Mouse (Mus musculus) limb, embryonic 13.5 days (tissue): ENCODE measurements around the gene 1700024G13Rik. TPM values are rescaled to one million over a fixed set of nuclear protein-coding genes. Genes with fewer than 3 reads are reported as not detected.
A peak's percentile ranks its signal among the peaks of the same experiment; 100 is the strongest.
"Not testable (repeated sequence)": the region's sequence is repeated elsewhere in the genome, so short reads cannot be mapped to it uniquely, and the experiment has no call there.

Source experiments
- ATAC-seq: fragments of 200-750 bp; cut with Nextera tagmentation; 2 replicates; pipeline ENCODE4 v1.8.0; 2017; ENCODE audit warnings: low read depth, moderate number of reproducible peaks, moderate TSS enrichment; ENCODE audit not compliant: low FRiP score
- H3K27ac ChIP-seq: fragments of 300-500 bp; sonication (generic); 2 replicates; pipeline ENCODE4 v1.5.1; 2015; ENCODE audit warnings: inconsistent platforms, mild to moderate bottlenecking, moderate library complexity
- H3K27me3 ChIP-seq: fragments of 300-500 bp; sonication (generic); 2 replicates; pipeline ENCODE4 v1.6.1; 2015; ENCODE audit warnings: mild to moderate bottlenecking, inconsistent platforms
- H3K36me3 ChIP-seq: fragments of 300-500 bp; sonication (generic); 2 replicates; pipeline ENCODE4 v1.6.1; 2015; ENCODE audit warnings: inconsistent platforms, mild to moderate bottlenecking, moderate library complexity
- H3K4me1 ChIP-seq: fragments of 300-500 bp; sonication (generic); 2 replicates; pipeline ENCODE4 v1.6.1; 2015; ENCODE audit warnings: inconsistent platforms
- H3K4me2 ChIP-seq: fragments of 300-500 bp; sonication (generic); replicated peaks from 2 replicates; pipeline ENCODE4 v1.6.1; 2015; ENCODE audit warnings: inconsistent platforms, mild to moderate bottlenecking, moderate library complexity
- H3K4me3 ChIP-seq: fragments of 300-500 bp; sonication (generic); 2 replicates; pipeline ENCODE4 v1.5.1; 2015; ENCODE audit warnings: moderate library complexity, mild to moderate bottlenecking, inconsistent platforms
- H3K9ac ChIP-seq: fragments of 300-500 bp; sonication (generic); 2 replicates; pipeline ENCODE4 v1.6.1; 2015; ENCODE audit warnings: mild to moderate bottlenecking, inconsistent platforms
- H3K9me3 ChIP-seq: fragments of 300-500 bp; sonication (generic); 2 replicates; pipeline ENCODE4 v1.6.1; 2016; ENCODE audit warnings: inconsistent platforms
- WGBS: fragments of 180-500 bp; shearing (Covaris S2); methylation state at CpG from one replicate; pipeline ENCODE4 v1.1.7; 2015; 5-methylcytosine and 5-hydroxymethylcytosine counted together
- polyA plus RNA-seq: library from polyadenylated mRNA; unstranded; fragments of >200 nt; fragmentation: Nextera tagmentation; extraction: Ambion mirVana; gene quantifications from 2 replicates; pipeline ENCODE4 v1.2.1, GENCODE M21; 2015

1700024G13Rik gene
- polyA plus RNA-seq: not detected in 2 replicates

DNA sequence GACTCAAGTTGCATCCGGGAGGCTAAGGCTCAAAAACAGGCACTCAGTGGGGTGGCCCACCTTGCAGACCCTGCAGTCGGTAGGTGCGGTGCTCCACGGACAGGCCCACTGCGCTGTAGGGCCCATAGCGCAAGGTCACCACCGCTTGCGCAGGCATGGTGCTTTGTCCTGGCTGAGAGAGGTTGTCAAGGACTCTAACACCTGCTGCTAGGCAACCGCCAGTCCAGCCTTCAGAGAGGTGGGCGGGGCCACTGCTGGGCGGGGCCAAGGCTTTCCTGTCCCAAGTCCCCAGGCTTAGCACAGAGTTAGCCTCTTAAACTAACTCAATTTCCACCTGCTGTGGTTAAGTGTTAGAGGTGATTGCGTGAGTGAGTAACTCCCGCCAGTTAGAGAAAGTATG lies at the start of gene 1700024G13Rik:
1700024G13Rik (minus strand) TSS at position 196 of the 400 bp plus-strand sequence.
- Histone ChIP-seq H3K4me2 (peak within 1 kb of the TSS; percentile 37), H3K4me1 (peaks cover 6% of the 10 kb centered on the region), H3K36me3 (no peaks in the 10 kb centered on the region), H3K9me3 (no peaks in the 10 kb centered on the region), H3K4me3 (no peak within 1 kb of the TSS), H3K9ac (no peak within 1 kb of the TSS), H3K27me3 (peaks cover 13% of the 10 kb centered on the region; the same call in 1 of the 2 replicates), H3K27ac (no peak within 1 kb of the TSS)
- ATAC-seq: peak; percentile 77; the same call in 1 of the 2 replicates
- WGBS: 2% methylated on average over 13 of the region's 13 CpGs

DNA sequence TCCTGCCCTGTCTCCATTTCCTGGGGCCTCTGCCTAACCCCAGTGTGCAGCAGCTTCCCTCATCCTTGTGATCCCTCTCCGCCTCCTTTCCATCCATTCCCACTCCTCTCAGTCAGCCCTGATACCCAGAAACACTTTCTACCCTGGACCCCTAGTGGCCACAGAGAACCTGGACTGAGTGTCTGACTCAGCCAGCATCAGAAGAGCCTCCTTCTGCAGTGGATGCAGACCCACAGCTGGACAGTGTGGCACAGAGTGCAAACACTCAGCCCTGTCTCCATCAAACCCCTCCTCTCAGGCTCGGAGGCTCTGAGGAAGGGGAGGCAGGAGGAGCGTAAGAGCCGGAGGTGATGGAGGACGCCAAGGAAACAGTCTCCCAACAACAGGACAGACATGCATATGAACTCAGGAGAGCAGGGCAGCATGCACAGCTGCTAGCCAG lies 49.2 kb upstream of the 1700024G13Rik start:
- Histone ChIP-seq H3K4me1 (peaks cover 9% of the 10 kb centered on the region; the same call in 1 of the 2 replicates), H3K4me2 (no peak overlapping the region), H3K27me3 (no peaks in the 10 kb centered on the region), H3K27ac (no peak overlapping the region), H3K4me3 (no peak overlapping the region), H3K9ac (no peak overlapping the region), H3K36me3 (no peaks in the 10 kb centered on the region), H3K9me3 (no peaks in the 10 kb centered on the region)
- ATAC-seq: no peak
- 16% methylated on average over 5 of the region's 5 CpGs for WGBS

DNA sequence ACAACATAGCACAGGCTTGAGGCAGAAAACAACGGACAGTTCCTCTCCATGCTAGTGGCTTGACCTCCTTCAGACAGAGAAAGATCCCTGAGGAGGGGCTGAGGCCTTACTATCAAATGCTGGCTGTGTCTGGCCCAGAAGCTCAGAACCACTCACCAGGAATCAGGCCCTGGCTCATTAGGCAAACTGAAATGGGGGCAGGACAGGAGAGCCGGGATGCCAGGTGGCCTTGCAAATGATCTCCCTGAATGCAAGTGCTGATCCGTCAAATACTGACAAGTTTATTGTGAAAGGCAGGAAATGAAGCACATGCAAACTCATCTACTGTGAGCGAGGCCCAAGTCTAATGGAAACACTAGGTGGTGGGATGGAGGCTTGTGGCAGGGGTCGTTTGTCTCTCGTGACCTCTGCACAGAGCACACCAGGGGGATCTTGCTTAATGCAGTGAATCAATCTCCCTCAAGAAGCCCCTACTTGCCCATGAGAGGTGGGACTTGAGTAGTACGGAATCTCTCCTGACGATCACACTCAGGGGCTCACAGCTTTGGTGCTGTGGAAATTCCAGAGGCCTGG lies 40.9 kb upstream of the 1700024G13Rik start:
- no peaks in the 10 kb centered on the region for H3K9me3 ChIP-seq
- H3K4me1 ChIP-seq: no peaks in the 10 kb centered on the region
- no peak overlapping the region for H3K4me2 ChIP-seq
- no peak overlapping the region for H3K4me3 ChIP-seq
- H3K36me3 ChIP-seq: no peaks in the 10 kb centered on the region
- peaks cover 4% of the 10 kb centered on the region; the same call in 1 of the 2 replicates for H3K27me3 ChIP-seq
- no peak for ATAC-seq
- H3K9ac ChIP-seq: no peak overlapping the region
- WGBS: 18% methylated on average over 8 of the region's 8 CpGs
- no peak overlapping the region for H3K27ac ChIP-seq

DNA sequence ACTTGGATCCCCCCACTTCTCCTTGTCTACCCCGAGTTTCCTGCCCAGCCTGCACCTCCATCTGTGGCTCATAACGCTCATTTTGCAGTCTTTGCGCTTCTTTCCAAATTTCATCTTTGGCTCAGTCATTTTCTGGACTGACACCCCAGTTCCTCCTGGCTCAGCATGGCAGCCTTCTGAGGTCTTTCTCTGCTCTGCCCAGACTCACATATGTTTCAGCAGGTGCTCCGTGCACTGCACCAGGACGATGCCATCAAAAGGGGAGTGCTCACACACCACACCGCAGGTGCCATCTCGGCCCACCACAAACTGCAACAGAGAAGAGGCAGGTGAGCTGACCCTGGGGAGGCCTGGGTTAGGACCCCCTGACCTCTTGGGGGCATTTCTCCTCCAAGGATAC lies 35.8 kb upstream of the 1700024G13Rik start:
- no peak for ATAC-seq
- Histone ChIP-seq H3K36me3 (no peaks in the 10 kb centered on the region), H3K9ac (no peak overlapping the region), H3K4me3 (no peak overlapping the region), H3K4me2 (no peak overlapping the region), H3K4me1 (no peaks in the 10 kb centered on the region), H3K27me3 (peaks cover 5% of the 10 kb centered on the region), H3K27ac (no peak overlapping the region), H3K9me3 (no peaks in the 10 kb centered on the region)
- 90% methylated on average over 7 of the region's 7 CpGs for WGBS

DNA sequence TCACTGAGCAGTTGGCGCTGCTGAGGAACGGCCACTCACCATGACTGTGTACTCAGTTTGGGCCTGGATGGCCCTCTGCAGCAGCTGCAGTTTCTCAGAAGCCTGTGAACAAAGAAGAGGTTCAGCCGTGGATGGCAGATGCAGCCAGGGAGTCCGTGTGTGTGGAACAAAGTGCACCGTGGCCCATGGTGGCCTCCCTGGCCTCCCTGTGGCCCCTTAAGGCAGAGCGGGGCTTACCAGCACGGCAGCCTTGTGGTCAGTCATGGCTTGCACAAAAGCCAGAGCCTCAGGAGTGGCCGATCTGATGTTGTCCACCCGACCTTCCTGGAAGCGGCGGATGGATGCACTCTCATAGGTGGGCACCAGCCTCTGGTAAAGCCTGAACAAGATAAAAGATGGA lies 30.6 kb upstream of the 1700024G13Rik start:
- no peak overlapping the region for H3K4me3 ChIP-seq
- H3K27me3 ChIP-seq: no peaks in the 10 kb centered on the region; the same call in 1 of the 2 replicates
- H3K9me3 ChIP-seq: peaks cover 4% of the 10 kb centered on the region; the same call in 1 of the 2 replicates
- no peaks in the 10 kb centered on the region for H3K4me1 ChIP-seq
- ATAC-seq: no peak
- 88% methylated on average over 11 of the region's 11 CpGs for WGBS
- H3K27ac ChIP-seq: no peak overlapping the region
- H3K4me2 ChIP-seq: no peak overlapping the region
- H3K9ac ChIP-seq: no peak overlapping the region
- no peaks in the 10 kb centered on the region for H3K36me3 ChIP-seq

DNA sequence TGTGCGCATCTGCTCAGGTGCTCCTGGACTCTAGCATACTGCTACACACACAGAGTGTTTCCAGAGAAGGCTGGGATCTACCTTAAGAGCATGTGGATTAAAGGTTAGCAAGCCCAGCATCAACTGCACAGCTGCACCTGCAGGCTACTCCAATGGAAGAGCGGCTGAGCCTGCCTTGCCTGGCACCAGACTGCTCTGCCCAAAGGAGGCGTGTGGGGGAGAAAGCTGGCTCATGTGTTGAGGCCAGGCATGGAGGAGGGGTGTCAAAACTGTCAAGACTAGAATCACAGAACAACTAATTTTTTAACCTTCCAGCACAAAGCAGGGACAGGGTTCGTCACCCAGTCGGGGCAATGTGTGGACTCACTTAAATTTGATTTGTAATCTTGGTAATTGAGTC lies 23.9 kb upstream of the 1700024G13Rik start:
- no peaks in the 10 kb centered on the region for H3K36me3 ChIP-seq
- no peak for ATAC-seq

DNA sequence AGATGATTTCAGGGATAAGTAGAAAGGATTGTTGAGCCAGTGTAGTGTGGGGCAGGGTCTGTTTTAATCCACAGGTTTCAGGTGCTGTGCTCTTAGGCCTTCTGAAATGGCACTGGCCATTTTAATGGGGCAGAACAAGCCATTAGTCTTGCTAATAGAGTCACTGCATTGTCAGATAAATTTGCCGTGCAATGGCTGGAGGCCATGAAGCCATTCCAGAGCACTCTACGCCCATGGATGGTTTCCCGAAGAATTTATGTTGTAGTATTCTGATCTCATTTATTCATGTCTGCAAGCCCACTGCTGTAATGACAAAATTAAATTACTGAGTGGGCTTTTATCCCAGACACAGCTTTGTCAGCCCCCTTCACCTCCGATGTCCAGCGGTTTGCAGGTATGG lies 21.9 kb upstream of the 1700024G13Rik start:
- 65% methylated on average over 5 of the region's 5 CpGs for WGBS
- Histone ChIP-seq H3K4me1 (no peaks in the 10 kb centered on the region), H3K9me3 (no peaks in the 10 kb centered on the region), H3K36me3 (no peaks in the 10 kb centered on the region), H3K4me3 (no peak overlapping the region), H3K27me3 (no peaks in the 10 kb centered on the region), H3K27ac (no peak overlapping the region), H3K4me2 (no peak overlapping the region), H3K9ac (no peak overlapping the region)
- no peak for ATAC-seq

More for the DNA sequence above, 23.9 kb upstream of the 1700024G13Rik start:
- no peaks in the 10 kb centered on the region for H3K4me1 ChIP-seq
- 71% methylated on average over 5 of the region's 5 CpGs for WGBS
- H3K27ac ChIP-seq: no peak overlapping the region
- no peak overlapping the region for H3K9ac ChIP-seq
- H3K4me2 ChIP-seq: no peak overlapping the region
- H3K9me3 ChIP-seq: peaks cover 4% of the 10 kb centered on the region; the same call in 1 of the 2 replicates
- no peak overlapping the region for H3K4me3 ChIP-seq
- no peaks in the 10 kb centered on the region for H3K27me3 ChIP-seq

DNA sequence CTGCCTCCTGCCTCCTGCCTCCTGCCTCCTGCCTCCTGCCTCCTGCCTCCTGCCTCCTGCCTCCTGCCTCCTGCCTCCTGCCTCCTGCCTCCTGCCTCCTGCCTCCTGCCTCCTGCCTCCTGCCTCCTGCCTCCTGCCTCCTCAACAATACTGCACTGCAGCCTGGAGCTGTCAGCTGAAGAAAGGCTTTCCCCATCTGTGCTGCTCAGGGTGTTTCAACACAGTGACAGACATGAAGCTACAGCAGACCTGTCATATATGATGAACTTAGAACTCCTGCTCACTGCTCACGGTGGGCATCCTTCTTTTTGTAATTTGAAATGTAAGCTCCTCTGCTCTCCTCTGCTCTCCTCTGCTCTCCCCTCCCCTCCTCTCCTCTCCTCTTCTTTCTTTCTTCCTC lies 17.2 kb upstream of the 1700024G13Rik start:
- not testable (repeated sequence) for H3K9ac ChIP-seq, H3K36me3 ChIP-seq, H3K4me1 ChIP-seq, H3K27ac ChIP-seq, H3K4me3 ChIP-seq, H3K27me3 ChIP-seq, ATAC-seq, H3K4me2 ChIP-seq, H3K9me3 ChIP-seq
- 50% methylated on average over 1 of the region's 1 CpGs for WGBS

DNA sequence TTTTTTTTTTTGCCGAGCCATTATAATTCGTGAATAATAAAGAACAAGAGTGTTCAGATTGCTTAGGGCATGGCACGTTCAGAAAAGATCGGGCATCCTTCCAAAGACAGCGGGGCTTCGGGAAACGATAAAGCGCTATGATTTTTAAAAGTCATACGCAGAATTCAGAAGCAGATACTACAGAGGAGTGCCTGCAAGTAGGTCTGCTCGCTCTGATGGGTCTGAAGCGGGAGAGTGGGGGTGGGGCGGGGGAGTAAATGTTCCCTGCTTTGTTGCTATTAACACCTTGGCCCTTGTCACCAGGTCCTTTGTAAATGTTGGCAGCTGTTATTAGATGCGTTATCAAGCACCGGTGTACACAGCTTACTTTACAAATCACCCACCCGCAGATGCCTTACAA lies 6.6 kb downstream of the 1700024G13Rik start:
- Histone ChIP-seq H3K4me2 (0 out of 2 replicates have a peak overlapping the region, but pooled peaks have one; percentile 9), H3K4me1 (peaks cover 13% of the 10 kb centered on the region), H3K36me3 (no peaks in the 10 kb centered on the region), H3K9ac (no peak overlapping the region), H3K27me3 (peaks cover 52% of the 10 kb centered on the region), H3K27ac (no peak overlapping the region), H3K9me3 (no peaks in the 10 kb centered on the region), H3K4me3 (no peak overlapping the region)
- ATAC-seq: no peak
- WGBS: 35% methylated on average over 15 of the region's 15 CpGs

DNA sequence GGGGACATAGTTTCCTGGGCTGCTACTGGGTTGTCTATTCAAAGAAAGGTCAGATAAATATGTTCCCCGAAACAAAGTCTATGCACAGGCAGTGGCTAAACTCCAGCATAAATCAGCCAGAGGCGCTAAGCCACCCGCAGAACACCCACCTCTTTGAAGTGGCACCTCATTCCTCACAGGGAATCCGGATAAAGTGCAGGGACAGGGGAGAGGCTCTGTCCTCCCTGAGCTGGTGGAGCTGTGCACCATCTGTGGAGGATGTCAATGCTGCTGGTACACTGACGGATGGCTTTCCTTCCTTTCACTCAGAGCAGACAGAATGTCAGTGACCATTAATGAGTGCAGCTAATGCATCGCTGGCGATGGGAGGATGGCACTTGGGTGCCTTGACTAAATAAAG lies 7.1 kb downstream of the 1700024G13Rik start:
- H3K27ac ChIP-seq: no peak overlapping the region
- peaks cover 52% of the 10 kb centered on the region for H3K27me3 ChIP-seq
- no peaks in the 10 kb centered on the region for H3K36me3 ChIP-seq
- 12% methylated on average over 7 of the region's 7 CpGs for WGBS
- H3K4me3 ChIP-seq: no peak overlapping the region
- no peaks in the 10 kb centered on the region for H3K9me3 ChIP-seq
- no peak overlapping the region for H3K9ac ChIP-seq
- H3K4me2 ChIP-seq: no peak overlapping the region
- no peak for ATAC-seq
- H3K4me1 ChIP-seq: peaks cover 17% of the 10 kb centered on the region

DNA sequence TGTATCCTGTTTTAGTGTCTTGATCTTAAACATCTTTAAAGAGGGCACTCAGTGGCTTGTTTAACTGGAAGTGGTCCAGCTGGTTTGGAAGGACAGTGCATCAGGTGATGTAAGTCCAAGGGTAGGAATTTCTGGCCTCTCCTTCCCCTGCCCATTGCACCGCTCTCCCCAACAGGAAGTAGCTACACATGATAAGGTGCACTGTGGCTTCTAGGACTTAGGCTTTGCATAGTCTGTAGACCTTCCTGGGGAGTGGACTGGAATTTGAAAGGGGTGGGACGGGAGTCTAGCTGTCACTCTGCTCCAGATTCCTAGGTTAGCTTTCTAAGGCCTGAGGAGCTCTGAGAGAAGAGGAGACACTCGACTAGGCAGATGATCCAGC lies 8.1 kb downstream of the 1700024G13Rik start:
- WGBS: 37% methylated on average over 3 of the region's 3 CpGs
- Histone ChIP-seq H3K36me3 (no peaks in the 10 kb centered on the region), H3K9me3 (no peaks in the 10 kb centered on the region), H3K4me1 (peaks cover 18% of the 10 kb centered on the region), H3K27me3 (peaks cover 52% of the 10 kb centered on the region), H3K27ac (no peak overlapping the region), H3K4me2 (no peak overlapping the region), H3K4me3 (no peak overlapping the region), H3K9ac (no peak overlapping the region)
- ATAC-seq: no peak

DNA sequence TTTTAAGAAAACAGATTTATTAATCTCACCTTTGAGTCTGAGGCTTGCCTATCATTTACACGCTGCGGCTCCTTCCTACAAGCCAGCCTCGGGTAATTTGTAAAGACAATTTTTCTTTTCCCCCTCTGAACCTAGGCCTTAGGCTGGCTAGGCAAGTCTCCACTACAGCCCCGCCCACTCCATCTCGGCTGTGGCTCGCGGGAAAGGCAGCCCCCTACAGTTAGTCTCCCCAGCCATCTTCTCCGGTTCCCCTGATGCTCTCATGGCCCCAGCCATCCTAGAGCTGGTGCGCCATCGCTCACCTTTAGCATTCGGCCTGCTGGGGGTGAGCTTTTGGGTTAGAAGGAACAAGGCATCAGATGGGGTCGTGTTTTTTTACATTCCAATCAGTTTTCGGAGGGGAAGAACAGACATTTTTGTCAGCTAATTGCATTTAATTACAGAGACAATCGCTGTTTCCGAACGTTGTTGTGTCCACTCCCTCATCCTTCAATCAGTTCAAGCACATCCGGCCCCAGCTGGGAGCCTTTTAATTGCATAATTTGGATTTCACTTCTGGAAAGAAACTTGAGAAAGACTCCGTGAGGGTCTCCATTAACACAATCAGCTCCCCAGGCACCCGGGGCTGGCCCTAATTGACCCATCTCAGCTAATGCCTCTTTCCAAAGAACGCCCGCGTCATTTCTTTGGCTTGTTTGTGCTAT lies 8.6 kb downstream of the 1700024G13Rik start:
- Histone ChIP-seq H3K4me2 (peak overlapping the region; percentile 41), H3K4me3 (peak overlapping the region; percentile 7; the same call in 1 of the 2 replicates), H3K27ac (no peak overlapping the region), H3K9ac (no peak overlapping the region), H3K4me1 (peaks cover 18% of the 10 kb centered on the region), H3K9me3 (no peaks in the 10 kb centered on the region), H3K27me3 (peaks cover 52% of the 10 kb centered on the region), H3K36me3 (no peaks in the 10 kb centered on the region)
- 8% methylated on average over 22 of the region's 22 CpGs for WGBS
- no peak for ATAC-seq
